Mouse (Mus musculus): ENCODE results near the gene Rpa2.
A peak's percentile ranks its signal among the peaks of the same experiment; 100 is the strongest.
"Not testable (repeated sequence)": the region's sequence is repeated elsewhere in the genome, so short reads cannot be mapped to it uniquely, and the experiment has no call there.

Rpa2 gene

DNA sequence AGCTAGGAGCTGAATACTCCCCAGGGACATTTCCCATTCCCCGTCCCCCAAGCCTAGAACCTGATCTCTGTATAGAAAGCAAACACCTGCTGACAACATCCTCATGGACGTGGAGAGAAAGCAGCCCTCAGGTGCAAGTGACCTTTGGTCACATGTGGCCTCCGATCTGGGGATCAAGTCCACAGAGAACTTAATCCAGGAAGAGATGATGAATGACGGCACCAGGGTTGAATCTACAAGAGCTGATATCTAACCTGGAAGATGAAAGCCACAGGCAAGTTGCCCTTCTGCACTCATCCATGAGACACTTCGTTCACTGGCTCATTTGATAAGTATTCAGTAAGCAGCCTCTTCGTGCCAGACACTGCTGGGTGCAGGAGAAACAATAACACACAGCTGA lies 5.5 kb upstream of the Rpa2 start:
- no peak for DNase-seq (ENCODE audit: low spot score in 2 of 2)

DNA sequence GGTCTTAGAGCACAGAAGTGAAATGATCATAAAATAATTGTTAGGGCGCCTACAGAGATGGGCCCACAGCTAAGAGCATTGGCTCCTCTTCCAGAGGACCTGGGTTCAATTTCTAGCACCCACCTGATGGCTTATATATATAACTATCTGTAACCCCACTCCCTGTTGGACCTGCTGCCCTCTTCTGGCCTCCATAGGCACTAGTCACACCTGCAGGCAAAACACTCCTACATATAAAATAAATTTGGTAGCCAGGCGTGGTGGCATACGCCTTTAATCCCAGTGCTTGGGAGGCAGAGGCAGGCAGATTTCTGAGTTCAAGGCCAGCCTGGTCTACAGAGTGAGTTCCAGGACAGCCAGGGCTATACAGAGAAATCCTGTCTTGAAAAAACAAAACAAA lies 5.0 kb upstream of the Rpa2 start:
- not testable (repeated sequence) for DNase-seq (ENCODE audit: low spot score in 2 of 2)

DNA sequence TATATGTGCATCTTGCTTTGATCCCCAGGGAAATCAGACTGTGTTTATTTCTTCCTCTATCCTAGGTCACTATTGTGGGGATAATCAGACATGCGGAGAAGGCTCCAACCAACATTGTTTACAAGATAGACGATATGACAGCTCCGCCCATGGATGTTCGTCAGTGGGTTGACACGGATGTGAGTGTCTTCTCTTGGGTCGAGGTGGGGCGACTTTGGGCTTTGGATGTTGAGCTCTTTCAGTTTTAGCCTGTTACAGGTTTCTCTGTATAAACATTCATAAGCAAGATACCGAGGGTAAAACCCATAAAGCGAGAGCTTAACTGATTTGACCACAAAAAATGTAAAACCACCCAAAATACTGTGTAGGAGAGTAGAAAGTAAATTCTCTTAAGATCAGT lies 3.6 kb downstream of the Rpa2 start:
- no peak for DNase-seq (ENCODE audit: low spot score in 2 of 2)

- DNase-seq (ENCODE audit: low spot score in 2 of 2): no peak
These were observed 6.8 kb downstream of the Rpa2 start for GRCm38 (mm10) chr4:132774905-132775304.

GRCm38 (mm10) chr4:132776764-132777163 lies 8.6 kb downstream of the Rpa2 start:
- DNase-seq (ENCODE audit: low spot score in 2 of 2): peak; percentile 78 to 90

DNA sequence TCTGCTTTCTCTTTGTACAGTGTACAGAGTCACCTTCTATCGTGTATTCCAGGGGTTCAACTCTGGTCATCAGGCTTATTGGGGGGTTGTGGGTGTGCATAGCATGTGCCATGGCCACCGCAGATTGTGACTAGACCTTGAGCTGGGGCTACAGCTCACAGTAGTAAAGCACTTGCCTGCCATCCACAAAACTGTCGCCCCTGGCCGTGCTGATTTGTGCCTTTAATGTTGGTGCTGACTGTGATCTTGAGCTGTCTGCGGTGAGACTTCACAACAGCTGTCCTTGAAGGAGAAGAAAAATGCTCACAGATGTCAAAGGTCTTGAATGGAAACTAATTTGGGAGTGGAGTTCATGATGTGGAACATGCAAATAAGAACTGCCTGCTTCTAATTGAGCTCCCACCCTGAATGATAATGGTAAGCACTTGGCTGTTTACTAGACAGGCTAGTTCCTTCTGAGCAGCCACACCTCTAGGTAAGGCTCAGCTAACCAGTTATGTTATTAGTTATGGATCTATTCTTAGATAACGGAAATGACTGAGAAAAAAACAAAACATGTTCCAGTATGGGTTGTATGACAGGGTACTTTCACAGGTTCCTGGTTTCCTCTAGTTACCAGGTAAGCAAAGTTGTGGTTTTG lies 10.6 kb downstream of the Rpa2 start:
- peak in 1 of 2 experiments; percentile 62 for DNase-seq (ENCODE audit: low spot score in 2 of 2)

DNA sequence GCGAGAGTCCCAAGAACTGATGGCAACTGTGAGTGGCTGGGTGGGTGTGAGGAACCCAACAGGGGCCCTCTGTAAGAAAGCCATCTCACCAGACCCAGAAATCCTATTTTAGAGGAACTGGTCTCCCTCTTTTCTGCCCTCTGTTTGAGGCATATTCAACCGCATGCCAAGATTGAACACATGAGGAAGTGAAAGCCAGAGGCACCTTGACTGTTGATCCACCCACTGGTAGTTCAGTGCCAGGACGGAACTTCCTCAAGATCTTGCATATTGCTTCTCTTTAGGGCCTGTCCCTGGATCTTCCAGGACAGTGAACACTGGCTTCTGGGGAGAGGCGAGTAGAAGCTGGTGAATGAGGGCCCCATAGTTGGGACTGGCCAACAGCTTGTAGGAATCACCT lies 12.2 kb downstream of the Rpa2 start:
- no peak for DNase-seq (ENCODE audit: low spot score in 2 of 2)

- no peak for DNase-seq (ENCODE audit: low spot score in 2 of 2)
These were observed 15.6 kb downstream of the Rpa2 start for GRCm38 (mm10) chr4:132783732-132784131.

DNA sequence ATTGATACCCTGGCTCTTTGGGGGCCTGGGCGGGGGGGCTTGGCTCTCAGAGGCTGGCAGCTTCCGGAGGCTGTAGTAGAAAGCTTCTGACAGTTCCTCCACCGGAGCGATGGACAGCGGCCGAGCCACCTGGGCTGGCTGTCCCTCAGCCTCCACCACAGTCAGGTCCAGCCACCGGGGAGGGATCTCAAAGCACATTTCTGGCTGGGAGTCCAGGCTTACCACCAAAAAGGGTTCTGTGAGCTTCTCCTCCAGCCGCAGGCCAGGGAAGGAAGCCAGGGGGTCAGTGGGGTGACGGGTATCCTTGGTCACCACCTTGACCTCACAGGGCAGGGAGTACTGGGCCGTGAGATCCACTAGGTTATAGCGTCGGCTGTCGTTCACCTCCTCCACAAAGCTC lies 17.1 kb downstream of the Rpa2 start:
- DNase-seq (ENCODE audit: low spot score in 2 of 2): no peak

- no peak for DNase-seq (ENCODE audit: low spot score in 2 of 2)
These were observed 21.6 kb downstream of the Rpa2 start for GRCm38 (mm10) chr4:132789731-132790130.

DNA sequence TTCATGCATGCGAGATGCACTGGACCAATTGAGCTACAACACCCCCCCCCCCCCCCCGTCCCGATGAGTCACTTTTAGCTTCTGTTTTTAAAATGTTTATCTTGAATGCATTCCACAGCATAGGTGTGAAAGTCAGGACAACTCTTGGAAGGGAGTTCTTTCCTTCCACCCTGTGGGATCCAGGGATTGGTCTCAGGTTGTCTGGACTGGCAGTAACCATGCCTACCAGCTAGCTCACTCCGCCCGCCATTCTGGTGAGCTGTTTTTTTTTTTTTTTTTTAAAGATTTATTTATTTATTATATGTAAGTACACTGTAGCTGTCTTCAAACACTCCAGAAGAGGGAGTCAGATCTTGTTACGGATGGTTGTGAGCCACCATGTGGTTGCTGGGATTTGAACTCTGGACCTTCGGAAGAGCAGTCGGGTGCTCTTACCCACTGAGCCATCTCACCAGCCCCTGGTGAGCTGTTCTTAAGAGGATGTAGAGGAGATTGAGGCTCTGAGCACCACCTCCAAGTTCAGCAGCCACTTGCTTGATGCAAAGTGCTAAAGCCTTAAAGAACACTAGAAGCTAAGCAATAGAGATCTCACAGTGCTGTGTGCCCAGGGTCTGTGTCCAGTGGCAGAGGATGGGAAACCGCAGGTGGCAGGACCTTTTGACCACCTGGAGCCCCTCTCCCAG lies 25.3 kb downstream of the Rpa2 start:
- not testable (repeated sequence) for DNase-seq (ENCODE audit: low spot score in 2 of 2)

DNA sequence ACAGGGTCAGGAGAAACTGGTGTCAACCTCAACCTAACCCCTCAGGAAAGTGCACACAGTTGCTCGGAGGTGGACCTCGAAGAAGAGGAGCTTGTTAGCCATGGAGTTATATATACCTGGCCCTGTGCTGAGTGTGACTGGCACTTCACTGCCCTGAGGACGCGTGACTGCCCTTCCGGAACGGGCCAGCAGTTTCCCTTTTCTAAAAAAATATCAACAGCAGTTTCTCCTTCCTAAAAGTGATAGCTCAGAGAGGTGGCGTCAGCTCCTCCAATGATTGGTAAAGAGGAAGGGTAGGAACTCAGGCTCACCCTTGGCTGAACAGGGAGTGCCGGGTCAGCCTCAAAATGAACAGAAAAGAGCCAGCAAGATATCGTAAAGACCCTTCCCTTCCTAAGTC lies 25.9 kb downstream of the Rpa2 start:
- DNase-seq (ENCODE audit: low spot score in 2 of 2): no peak

DNA sequence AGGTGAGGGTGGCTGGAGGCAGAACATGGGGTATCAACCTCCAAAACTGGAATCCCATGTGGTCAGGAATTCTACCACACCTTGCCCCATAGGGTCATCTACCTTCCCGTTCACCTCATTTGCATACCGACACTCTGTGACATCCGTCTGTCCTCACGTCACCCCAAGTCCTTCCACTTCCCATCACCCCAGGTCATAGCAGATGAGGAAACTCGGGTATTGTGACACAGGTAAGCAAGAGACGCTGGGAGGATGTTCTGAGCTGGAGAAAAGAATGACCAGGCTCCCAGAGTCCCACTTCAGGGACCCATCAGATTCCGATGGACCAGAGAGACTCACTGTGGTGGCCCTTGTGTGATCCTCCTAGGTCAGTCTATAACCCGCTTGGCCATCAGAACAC lies 26.6 kb downstream of the Rpa2 start:
- DNase-seq (ENCODE audit: low spot score in 2 of 2): no peak

- DNase-seq (ENCODE audit: low spot score in 2 of 2): no peak
These were observed 27.0 kb downstream of the Rpa2 start for GRCm38 (mm10) chr4:132795171-132795570.

- peak; percentile 92 to 97 for DNase-seq (ENCODE audit: low spot score in 2 of 2)
These were observed 28.2 kb downstream of the Rpa2 start, which contains the start of gene Themis2 for GRCm38 (mm10) chr4:132796196-132796886. Gene Themis2 (minus strand): TSS chr4:132796387.

GRCm38 (mm10) chr4:132797461-132797860 lies 29.3 kb downstream of the Rpa2 start:
- no peak for DNase-seq (ENCODE audit: low spot score in 2 of 2)

- no peak for DNase-seq (ENCODE audit: low spot score in 2 of 2)
These were observed 29.9 kb downstream of the Rpa2 start for GRCm38 (mm10) chr4:132798028-132798427.

GRCm38 (mm10) chr4:132798666-132799065 lies 30.5 kb downstream of the Rpa2 start:
- DNase-seq (ENCODE audit: low spot score in 2 of 2): not testable (repeated sequence)

DNA sequence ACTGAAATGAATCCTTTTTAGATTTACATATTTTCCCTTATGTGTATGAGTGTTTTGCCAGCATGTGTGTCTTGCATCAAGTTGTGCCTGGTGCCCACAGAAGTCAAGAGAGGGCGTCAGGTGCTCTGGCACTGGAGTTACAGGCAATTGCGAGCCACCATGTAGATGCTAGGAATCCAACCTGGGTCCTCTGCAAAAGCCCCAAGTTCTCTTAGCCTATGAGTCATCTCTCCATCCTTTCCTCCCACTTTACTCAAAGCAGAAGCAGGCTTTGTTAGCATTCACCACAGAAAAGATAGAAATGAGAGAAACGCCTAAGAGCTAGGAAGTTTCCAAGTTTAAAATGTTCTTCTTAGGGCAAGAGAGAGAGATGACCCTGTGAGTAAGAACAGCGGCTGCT lies 31.7 kb downstream of the Rpa2 start:
- no peak for DNase-seq (ENCODE audit: low spot score in 2 of 2)

DNA sequence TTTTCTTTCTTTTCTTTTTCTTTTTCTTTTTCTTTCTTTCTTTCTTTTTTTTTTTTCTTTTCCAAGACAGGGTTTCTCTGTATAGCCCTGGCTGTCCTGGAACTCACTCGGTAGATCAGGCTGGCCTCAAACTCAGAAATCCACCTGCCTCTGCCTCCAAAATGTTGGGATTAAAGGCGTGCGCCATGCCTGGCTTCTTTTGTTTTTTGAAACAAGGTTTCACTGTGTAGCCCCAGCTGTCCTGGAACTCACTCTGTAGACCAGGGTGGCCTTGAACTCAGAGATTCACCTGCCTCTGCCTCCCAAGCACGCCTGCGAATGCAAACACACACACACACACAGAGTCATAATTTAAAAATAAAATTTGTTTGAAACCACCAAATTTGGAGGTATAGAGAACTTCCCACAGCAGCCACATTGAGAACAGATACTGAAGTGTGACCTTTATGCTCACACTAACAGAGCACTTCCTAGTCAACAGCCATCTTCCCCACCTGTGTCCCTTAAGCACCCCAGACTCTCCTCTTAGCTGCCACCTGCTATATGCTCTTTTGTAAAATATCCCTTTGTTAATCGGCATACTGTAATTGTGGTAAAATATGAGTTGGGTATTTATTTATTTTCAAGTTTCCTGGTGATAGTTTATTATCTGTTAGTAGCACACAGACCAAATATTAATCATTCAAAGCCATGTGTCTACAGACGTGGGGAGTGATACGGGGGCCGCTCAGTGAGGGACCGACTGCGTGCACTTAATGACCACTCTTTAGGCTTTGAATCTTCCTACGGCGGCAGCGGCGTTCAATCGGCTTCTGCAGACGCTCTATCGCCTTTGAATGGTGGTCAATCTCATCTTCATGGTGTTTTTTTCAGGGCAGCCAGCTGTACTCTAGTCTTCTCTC lies 33.3 kb downstream of the Rpa2 start:
- DNase-seq (ENCODE audit: low spot score in 2 of 2): no peak

GRCm38 (mm10) chr4:132802171-132802637 lies 34.1 kb downstream of the Rpa2 start:
- peak; percentile 38 to 76 for DNase-seq (ENCODE audit: low spot score in 2 of 2)

- no peak for DNase-seq (ENCODE audit: low spot score in 2 of 2)
These were observed 35.1 kb downstream of the Rpa2 start for GRCm38 (mm10) chr4:132803212-132803611.

Measured in spleen, postnatal 4 days (tissue).